Mouse (Mus musculus): ENCODE data around the gene Strn. TPM values are rescaled to one million over a fixed set of nuclear protein-coding genes. Genes with fewer than 3 reads are reported as not detected.

The Strn gene
- total RNA-seq, 2 experiments from 2014 or later, result 22.5 to 23.0 TPM

- no peak for DNase-seq
These were observed 26.7 kb downstream of the Strn start for GRCm38 (mm10) chr17:78710258-78710657.

- no peak for DNase-seq
These were observed 28.6 kb downstream of the Strn start for GRCm38 (mm10) chr17:78708422-78708821.

GRCm38 (mm10) chr17:78702988-78703387 is 34.0 kb downstream of the Strn start:
- DNase-seq, result no peak

- no peak for DNase-seq
These were observed 38.0 kb downstream of the Strn start for GRCm38 (mm10) chr17:78698965-78699364.

GRCm38 (mm10) chr17:78697462-78697861 is 39.5 kb downstream of the Strn start:
- DNase-seq, result no peak

GRCm38 (mm10) chr17:78696922-78697321 is 40.1 kb downstream of the Strn start:
- no peak for DNase-seq

- DNase-seq, result peak in 1 of 2 experiments; percentile 34
These were observed 47.8 kb downstream of the Strn start for GRCm38 (mm10) chr17:78689231-78689630.

- no peak for DNase-seq
These were observed 49.0 kb downstream of the Strn start for GRCm38 (mm10) chr17:78687971-78688370.

- no peak for DNase-seq
These were observed 52.0 kb downstream of the Strn start for GRCm38 (mm10) chr17:78685004-78685403.

GRCm38 (mm10) chr17:78682351-78682750 is 54.6 kb downstream of the Strn start:
- DNase-seq, result no peak

GRCm38 (mm10) chr17:78679503-78679902 is 57.5 kb downstream of the Strn start:
- no peak for DNase-seq

GRCm38 (mm10) chr17:78676813-78677212 is 60.2 kb downstream of the Strn start:
- no peak for DNase-seq

GRCm38 (mm10) chr17:78664962-78665545 is 71.9 kb downstream of the Strn start:
- no peak for DNase-seq

- DNase-seq, result no peak
These were observed 82.2 kb downstream of the Strn start for GRCm38 (mm10) chr17:78654841-78655240.

GRCm38 (mm10) chr17:78643853-78644475 is 93.0 kb downstream of the Strn start:
- no peak for DNase-seq

GRCm38 (mm10) chr17:78642259-78642658 is 94.7 kb downstream of the Strn start:
- DNase-seq, result no peak

- no peak for DNase-seq
These were observed 96.6 kb downstream of the Strn start for GRCm38 (mm10) chr17:78640387-78640786.

- DNase-seq, result peak; percentile 3 to 7
These were observed 97.9 kb downstream of the Strn start for GRCm38 (mm10) chr17:78639099-78639498.

- DNase-seq, result no peak
These were observed 99.9 kb downstream of the Strn start for GRCm38 (mm10) chr17:78637140-78637539.

GRCm38 (mm10) chr17:78635616-78636015 is 101.4 kb downstream of the Strn start:
- DNase-seq, result no peak

- no peak for DNase-seq
These were observed 112.1 kb downstream of the Strn start for GRCm38 (mm10) chr17:78624941-78625340.

GRCm38 (mm10) chr17:78621863-78622262 is 115.1 kb downstream of the Strn start:
- no peak for DNase-seq

GRCm38 (mm10) chr17:78620740-78621139 is 116.3 kb downstream of the Strn start:
- no peak for DNase-seq

GRCm38 (mm10) chr17:78619981-78620380 is 117.0 kb downstream of the Strn start:
- no peak for DNase-seq
